Mouse (Mus musculus) brain, embryonic 14.5 days (tissue): ENCODE measurements at regions not wholly inside any gene's neighbourhood (a gene's known extent, or its start where the extent isn't known, plus 50 kb on each side); places are given as distances from the start of the nearest gene placed in this dataset.

Experiments used
- CTCF ChIP-seq: fragments of 200-500 bp; IDR thresholded peaks from 2 replicates; pipeline ENCODE4 v1.5.1; 2012; ENCODE audit warnings: inconsistent platforms, mild to moderate bottlenecking, moderate library complexity, borderline replicate concordance; ENCODE audit not compliant: insufficient read depth, insufficient read length; ENCODE audit errors: extremely low read depth
- POLR2A ChIP-seq: fragments of 200-500 bp; IDR thresholded peaks from 2 replicates; pipeline ENCODE4 v1.6.1; 2012; ENCODE audit warnings: mild to moderate bottlenecking, inconsistent platforms, borderline replicate concordance; ENCODE audit not compliant: poor library complexity, insufficient read depth, insufficient read length, severe bottlenecking; ENCODE audit errors: extremely low read depth

GRCm38 (mm10) chr11:31780969-31781368 lies 91.0 kb upstream of the Cpeb4 start:
- TF ChIP-seq CTCF (no peak), POLR2A (no peak)
